Mouse (Mus musculus) embryo, embryonic 10.5 days (tissue): Measurements from ENCODE around the gene Ush2a.

Experiments used
- DNase-seq: peaks from one replicate; pipeline ENCODE4 v3.0.0-alpha.2; 2015; ENCODE audit warnings: low spot score

Ush2a gene

DNA sequence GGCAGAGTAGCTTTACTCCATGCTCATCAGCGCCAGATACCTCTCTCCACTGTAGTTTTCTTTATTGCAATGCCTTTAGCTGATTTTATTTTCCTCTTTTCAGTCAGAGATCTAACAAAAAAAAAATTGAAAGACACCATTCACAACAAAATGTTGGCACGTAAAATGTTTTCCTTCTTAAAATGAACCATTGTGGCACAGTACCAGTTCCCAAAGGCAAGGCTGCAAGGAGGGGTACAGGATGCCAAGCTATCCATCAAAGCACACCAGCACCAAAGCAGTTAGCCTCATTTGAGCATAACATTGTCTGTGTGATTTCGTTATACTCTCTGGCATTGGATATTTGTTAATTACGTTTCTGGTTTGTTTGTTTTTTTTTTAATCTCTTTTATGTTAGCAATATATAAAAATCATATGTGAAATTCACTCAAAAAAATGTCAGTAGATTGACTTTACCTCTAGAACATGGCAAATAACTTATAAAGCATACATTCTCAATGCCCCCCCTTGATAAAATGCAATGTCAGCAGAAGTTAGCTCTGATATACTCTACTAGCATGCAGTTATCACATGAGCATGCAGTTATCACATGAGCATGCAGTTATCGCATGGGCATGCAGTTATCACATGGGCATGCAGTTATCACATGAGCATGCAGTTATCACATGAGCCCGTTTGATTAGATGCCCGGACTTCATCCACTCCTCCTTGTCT is 510.9 kb downstream of the Ush2a start:
- DNase-seq = no peak

- DNase-seq = peak; percentile 18
Measured at GRCm38 (mm10) chr1:188773631-188774030, 511.8 kb downstream of the Ush2a start.

- no peak for DNase-seq
Measured at GRCm38 (mm10) chr1:188777556-188778161, 515.8 kb downstream of the Ush2a start.

DNA sequence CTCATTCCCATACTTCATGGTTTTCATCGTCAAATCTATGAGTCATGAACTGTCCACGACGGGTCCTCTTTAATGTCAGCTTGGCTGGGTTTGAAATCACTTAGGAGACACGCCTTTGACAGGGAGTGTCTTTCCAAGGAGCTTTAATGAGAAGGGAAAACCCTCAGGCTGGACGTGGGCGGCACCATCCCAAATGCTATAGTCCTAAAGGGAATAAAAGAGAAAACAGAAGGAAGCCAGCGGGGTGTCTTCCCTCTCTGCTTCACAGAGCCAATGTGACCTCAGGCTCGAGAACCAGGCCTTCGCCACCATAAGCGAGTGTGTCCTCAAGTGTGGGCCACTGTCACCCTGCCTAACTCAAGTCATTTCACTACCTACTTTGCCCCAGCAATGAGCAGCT is 523.2 kb downstream of the Ush2a start:
- no peak for DNase-seq

GRCm38 (mm10) chr1:188805069-188805468 is 543.2 kb downstream of the Ush2a start:
- DNase-seq = peak; percentile 51

GRCm38 (mm10) chr1:188805852-188806251 is 544.0 kb downstream of the Ush2a start:
- peak; percentile 92 for DNase-seq

GRCm38 (mm10) chr1:188810631-188811030 is 548.8 kb downstream of the Ush2a start:
- DNase-seq = no peak

DNA sequence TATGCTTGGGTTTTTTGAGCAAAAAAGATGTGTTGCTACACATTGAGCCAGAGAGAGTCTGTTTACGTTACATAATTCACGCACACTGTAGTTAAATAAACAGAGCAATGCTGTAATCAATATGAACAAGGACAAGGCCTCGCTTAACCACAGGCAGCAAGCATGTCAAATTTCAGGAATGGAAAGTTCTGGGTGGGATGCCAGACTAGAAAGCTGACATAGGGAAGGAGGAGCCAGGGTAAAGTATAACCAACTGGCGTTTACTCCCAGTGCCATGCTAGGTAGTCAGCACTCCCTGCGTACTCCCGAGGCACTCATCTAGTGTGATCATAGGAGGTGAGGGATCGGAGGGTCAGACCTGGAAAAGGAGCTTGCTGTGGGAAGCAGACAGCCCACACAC is 553.2 kb downstream of the Ush2a start:
- no peak for DNase-seq

GRCm38 (mm10) chr1:188824195-188824594 is 562.4 kb downstream of the Ush2a start:
- no peak for DNase-seq

GRCm38 (mm10) chr1:188824878-188825532 is 563.2 kb downstream of the Ush2a start:
- DNase-seq = no peak

DNA sequence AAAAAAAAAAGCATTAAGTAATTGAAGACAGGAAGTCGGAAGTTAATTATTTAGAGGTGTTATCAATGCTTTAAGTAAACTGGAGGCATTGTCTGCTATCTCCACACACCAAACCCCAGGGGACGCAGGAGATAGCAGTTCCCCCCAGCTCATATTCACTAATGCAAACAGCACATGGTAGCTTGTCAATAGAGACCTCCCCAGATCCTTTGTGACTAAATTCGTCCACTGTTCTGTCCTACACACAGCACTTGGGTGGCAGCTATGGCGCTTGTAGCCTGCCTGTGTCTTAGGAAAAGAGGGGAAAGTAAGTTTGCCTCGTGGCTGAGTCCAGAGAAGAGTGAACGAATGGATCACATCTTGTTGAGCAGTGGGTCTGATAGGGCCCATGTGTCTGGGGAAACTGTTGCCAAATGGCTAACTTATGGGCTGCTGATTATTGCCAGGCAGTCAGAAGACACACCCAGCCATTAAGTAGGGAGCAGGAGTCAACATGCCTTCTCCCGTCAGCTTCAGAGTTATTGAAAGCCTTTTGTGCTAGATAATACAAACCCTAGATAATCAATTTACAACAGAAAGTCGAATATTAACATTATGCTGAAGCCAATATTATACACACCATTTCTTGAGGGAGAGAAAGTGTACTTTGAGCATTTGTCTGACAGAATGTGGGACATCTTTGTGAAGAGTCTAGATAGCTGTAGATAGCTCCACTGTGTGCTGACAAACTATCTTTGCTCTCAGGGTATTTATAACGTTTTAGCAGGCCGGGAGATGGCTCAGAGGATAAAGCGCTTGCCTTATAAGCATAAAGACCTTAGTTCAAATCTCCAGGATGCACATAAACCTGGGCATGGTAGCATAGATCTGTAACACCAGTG is 568.9 kb downstream of the Ush2a start:
- DNase-seq = peak; percentile 25

DNA sequence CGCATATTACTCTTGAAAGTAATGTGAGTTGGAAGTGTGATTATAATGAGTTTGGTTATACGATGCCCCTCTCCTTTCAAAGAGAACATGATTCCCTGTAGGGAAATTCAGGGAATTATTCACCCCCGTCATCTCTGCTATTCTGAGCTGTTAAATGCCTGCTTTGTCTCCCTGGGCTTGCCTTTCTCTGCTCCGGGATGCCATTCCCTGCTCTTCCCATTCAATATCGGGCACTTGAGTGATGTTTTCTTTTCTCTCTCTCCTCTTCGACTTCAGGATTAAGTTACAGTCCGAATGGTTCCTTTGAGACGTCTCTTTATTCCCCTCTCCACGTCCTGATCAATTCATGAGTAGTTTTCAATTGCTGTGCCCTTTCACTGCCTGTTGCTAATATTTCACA is 572.1 kb downstream of the Ush2a start:
- peak; percentile 61 for DNase-seq

DNA sequence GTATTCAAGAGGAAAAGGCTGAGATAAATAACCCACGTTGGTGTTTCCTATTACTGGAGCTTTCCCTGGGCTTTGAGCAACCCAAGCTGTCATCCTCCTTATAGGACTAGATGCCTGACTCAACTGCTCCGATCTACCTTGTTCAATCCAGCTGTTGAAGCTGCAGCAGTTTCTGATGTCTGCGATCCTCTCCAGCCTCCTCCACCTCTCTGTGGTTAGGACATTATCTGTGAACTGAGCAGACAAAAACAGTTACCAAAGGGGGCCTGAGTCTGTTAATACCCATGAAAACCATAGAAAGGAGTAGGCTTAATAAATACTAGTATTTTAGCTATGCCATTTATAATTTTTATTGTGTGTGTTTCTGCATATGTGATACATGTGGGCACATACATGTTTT is 572.9 kb downstream of the Ush2a start:
- DNase-seq = no peak

DNA sequence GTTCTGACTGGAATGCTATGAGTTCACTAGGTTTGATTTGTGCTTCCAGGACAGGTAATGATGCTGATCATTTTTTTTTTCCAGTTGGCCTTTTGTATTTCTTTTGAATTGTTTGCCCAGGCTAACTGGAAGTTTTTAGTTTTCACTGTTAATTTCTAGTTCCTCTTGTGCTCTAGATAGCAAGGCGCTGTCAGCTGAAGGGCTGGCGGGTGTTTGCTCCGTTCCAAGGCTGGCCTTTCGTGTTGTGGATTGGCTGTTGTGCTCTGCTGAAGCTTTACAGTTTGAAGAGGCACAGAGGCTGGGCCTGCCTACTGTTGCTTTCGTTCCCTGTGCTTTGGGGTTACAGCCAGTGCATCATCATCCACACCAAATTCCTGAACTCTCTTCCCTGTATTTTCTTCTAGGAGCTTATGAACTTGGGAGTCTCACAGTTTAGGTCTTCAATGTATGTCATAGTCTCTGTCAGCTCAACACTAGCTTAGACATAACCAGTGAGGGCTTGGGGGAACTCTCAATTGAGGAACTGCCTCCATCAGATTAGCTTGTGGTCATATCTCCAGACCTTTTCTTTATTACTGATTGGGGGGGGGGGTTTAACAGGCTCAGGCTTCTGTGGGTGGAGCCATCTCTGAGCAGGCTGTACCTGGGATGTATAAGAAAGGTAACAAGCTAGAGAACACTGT is 575.9 kb downstream of the Ush2a start:
- no peak for DNase-seq

DNA sequence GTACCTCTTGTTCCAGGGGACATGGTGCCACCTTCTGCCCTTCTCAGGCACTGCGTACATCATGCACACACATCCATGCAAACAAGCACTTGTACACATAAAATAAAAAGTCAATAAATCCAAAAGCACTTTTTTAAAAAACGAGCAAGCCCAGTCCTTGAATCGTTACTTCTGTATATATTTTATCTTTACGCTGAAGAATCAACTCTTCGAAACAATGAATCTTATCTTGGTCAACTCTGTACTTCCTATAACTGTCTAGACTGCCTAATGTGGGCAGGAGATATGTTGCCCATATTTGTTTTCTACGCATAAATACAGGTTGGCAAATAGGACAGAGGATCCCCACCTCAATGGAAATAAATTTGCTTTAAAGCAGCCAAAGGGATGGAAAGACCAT is 585.4 kb downstream of the Ush2a start:
- DNase-seq = no peak

- DNase-seq = no peak
Measured at GRCm38 (mm10) chr1:188852776-188853175, 591.0 kb downstream of the Ush2a start.

GRCm38 (mm10) chr1:188854240-188854639 is 592.4 kb downstream of the Ush2a start:
- no peak for DNase-seq

- DNase-seq = no peak
Measured at GRCm38 (mm10) chr1:188855034-188855433, 593.2 kb downstream of the Ush2a start.

DNA sequence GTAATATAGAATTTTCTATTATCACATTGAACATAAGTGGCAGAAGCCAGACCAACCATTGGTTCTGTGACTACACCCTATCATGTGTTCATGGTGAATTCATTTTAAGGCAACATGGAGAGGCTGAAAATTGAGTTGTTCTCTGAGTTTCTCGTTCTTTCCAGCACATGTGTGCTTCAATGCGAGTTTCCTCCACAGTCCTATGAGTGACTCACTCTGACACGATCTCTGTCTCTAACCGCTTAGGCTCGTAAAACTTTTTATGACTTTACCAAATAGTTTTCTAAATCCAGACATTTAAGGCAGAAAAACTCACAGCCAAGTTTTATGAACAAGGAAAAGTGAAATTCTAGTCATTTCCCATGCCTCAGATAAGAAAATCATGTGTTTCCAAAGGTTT is 597.9 kb downstream of the Ush2a start:
- no peak for DNase-seq

- DNase-seq = no peak
Measured at GRCm38 (mm10) chr1:188865881-188866280, 604.1 kb downstream of the Ush2a start.

- no peak for DNase-seq
Measured at GRCm38 (mm10) chr1:188866515-188866914, 604.7 kb downstream of the Ush2a start.

DNA sequence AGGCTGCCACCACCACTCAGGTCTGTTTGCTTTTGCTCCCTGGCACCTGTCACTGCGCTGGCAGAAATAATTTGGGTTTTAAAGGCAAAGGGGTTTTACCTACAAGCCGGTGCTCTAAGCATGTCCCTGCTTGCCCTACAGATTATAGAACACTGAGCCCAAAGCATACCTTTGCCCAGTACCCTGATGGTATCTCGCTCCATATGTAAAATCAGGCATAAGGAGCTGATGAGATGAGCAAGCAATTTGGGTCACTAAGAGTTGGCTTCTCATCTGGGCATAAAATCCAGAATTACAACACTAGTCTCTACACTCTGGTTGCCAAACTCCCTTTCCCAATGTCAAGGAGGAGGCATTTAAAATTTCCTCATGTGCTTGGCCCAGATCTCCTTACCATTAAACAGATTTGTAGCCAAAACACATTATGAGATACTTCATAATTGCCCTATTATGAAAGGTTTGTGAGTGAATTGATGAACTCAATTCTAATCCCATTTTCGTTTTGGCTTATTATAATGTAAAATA is 616.8 kb downstream of the Ush2a start:
- DNase-seq = no peak
